In genomic region chr4:124815901-124816300, GRCm38 (mm10) we compare ENCODE assay signal across 16 mouse cellular contexts. TPM values are rescaled to one million over a fixed set of nuclear protein-coding genes. Genes with fewer than 3 reads are reported as not detected.
DNase-seq lines count a peak whose midpoint lies in the region; ATAC-seq and TF ChIP-seq lines count a peak whose summit lies in the region.
"Had no signal": no experiment of that assay in that cellular context is flagged by ENCODE, and none has a peak within 500 bp of the region (broad histone marks: within the 10 kb centered on the region; RNA-seq: fewer than 3 reads in every experiment).

No protein-coding gene starts in this region.

- peaks cover 8% of the 10 kb centered on the region; the same call in 1 of the 2 replicates for H3K4me1 ChIP-seq in heart, embryonic 11.5 days (ENCODE audit: control insufficient read depth, insufficient read depth, low read length)
- no peaks in the 10 kb centered on the region; the same call in 1 of the 2 replicates for H3K4me1 ChIP-seq in testis, adult 2 months (ENCODE audit: control insufficient read depth, insufficient read depth, low read length)

- H3K9me3 ChIP-seq in heart, embryonic 11.5 days (replicated peaks; ENCODE audit: control insufficient read depth, low read length), result no peaks in the 10 kb centered on the region
- H3K9me3 ChIP-seq: embryonic facial prominence, embryonic 15.5 days; liver, embryonic 13.5 days; midbrain, embryonic 13.5 days; stomach, embryonic 15.5 days had no signal

- H3K4me3 ChIP-seq in heart, embryonic 11.5 days (ENCODE audit: low read depth, low read length), result no peak overlapping the region
- H3K4me3 ChIP-seq in testis, adult 2 months (ENCODE audit: control insufficient read depth, low read depth, low read length), result no peak overlapping the region
- H3K4me3 ChIP-seq: embryonic facial prominence, embryonic 15.5 days; liver, embryonic 13.5 days; midbrain, embryonic 13.5 days; stomach, embryonic 15.5 days had no signal

- H3K27me3 ChIP-seq in heart, embryonic 11.5 days (ENCODE audit: control insufficient read depth, insufficient read depth, low read length), result no peaks in the 10 kb centered on the region
- no peaks in the 10 kb centered on the region for H3K27me3 ChIP-seq in testis, adult 2 months (ENCODE audit: control insufficient read depth, insufficient read depth, low read length)
- H3K27me3 ChIP-seq: embryonic facial prominence, embryonic 15.5 days; liver, embryonic 13.5 days; midbrain, embryonic 13.5 days; stomach, embryonic 15.5 days had no signal

- 0 out of 2 replicates have a peak, but pooled peaks cover 5% of the 10 kb centered on the region for H3K36me3 ChIP-seq in heart, embryonic 11.5 days (ENCODE audit: control insufficient read depth, insufficient read depth, low read length)
- peaks cover 2% of the 10 kb centered on the region; the same call in 1 of the 2 replicates for H3K36me3 ChIP-seq in testis, adult 2 months (ENCODE audit: control insufficient read depth, insufficient read depth, low read length)

- no peak for TF ChIP-seq POLR2A in testis, adult 2 months (IDR thresholded peaks at IDR 0.05; ENCODE audit: control insufficient read depth, low read depth, low read length)

- no peak overlapping the region for H3K27ac ChIP-seq in heart, embryonic 11.5 days (ENCODE audit: low read depth, low read length)
- H3K27ac ChIP-seq in testis, adult 2 months (ENCODE audit: control insufficient read depth, insufficient read depth, low read depth, low read length), result peak overlapping the region; percentile 22; the same call in 1 of the 2 replicates
- H3K27ac ChIP-seq: embryonic facial prominence, embryonic 15.5 days; kidney, postnatal 0 days; liver, embryonic 13.5 days; midbrain, embryonic 13.5 days; stomach, embryonic 15.5 days had no signal

- peak; percentile 42 to 49 for DNase-seq in heart, adult 18-20 months
- no peak for DNase-seq in testis, postnatal 10 days (ENCODE audit: low spot score)
- peak; percentile 68 for DNase-seq in cerebellum, adult 9-10 months
- no peak for DNase-seq in spleen, adult 12 weeks (ENCODE audit: low spot score)
- DNase-seq in embryo, embryonic 10 days (ENCODE audit: low spot score), result no peak
- DNase-seq: liver, embryonic 13.5 days; lung, postnatal 10 days; thymus, postnatal 36 days had no signal

- TF ChIP-seq CTCF in testis, adult 2 months (IDR thresholded peaks at IDR 0.05; ENCODE audit: control insufficient read depth, insufficient read depth, insufficient replicate concordance, low read depth, low read length), result no peak

- no peak overlapping the region for H3K9ac ChIP-seq in heart, embryonic 11.5 days (ENCODE audit: low read depth, low read length)
- H3K9ac ChIP-seq: embryonic facial prominence, embryonic 15.5 days; liver, embryonic 13.5 days; midbrain, embryonic 13.5 days; stomach, embryonic 15.5 days had no signal

- H3K4me2 ChIP-seq in heart, embryonic 11.5 days, result no peak overlapping the region
- H3K4me2 ChIP-seq: embryonic facial prominence, embryonic 15.5 days; liver, embryonic 13.5 days; midbrain, embryonic 13.5 days; stomach, embryonic 15.5 days had no signal

- WGBS in heart, embryonic 11.5 days (ENCODE audit: insufficient replicate concordance), result 89% methylated on average over 11 of the region's 11 CpGs

- ATAC-seq in heart, embryonic 11.5 days (replicated peaks; ENCODE audit: insufficient number of reproducible peaks, low FRiP score, low TSS enrichment), result no peak
- ATAC-seq: forebrain, embryonic 14.5 days; intestine, embryonic 16.5 days; midbrain, embryonic 13.5 days had no signal

RNA-seq across cellular contexts. Expression of gene Mtf1, which starts 14.0 kb away (rescaled TPM):
- 10 to 100 TPM; 15.0 to 15.1 TPM for total RNA-seq in heart, adult 18-20 months (2021)
- 11.0 and 13.5 TPM in 2 replicates for polyA plus RNA-seq in heart, embryonic 11.5 days (2014; fragmentation: Nextera tagmentation; extraction: Ambion mirVana)
- 61.0 and 64.0 TPM in 2 replicates for polyA plus RNA-seq in testis, adult 2 months (2012; rRNA removed)

RNA-seq across cellular contexts. Expression of gene Yrdc, which starts 34.6 kb away (rescaled TPM):
- total RNA-seq in heart, adult 18-20 months (2021), result 10 to 100 TPM; 20.0 to 20.5 TPM
- 25.4 and 28.0 TPM in 2 replicates for polyA plus RNA-seq in heart, embryonic 11.5 days (2014; fragmentation: Nextera tagmentation; extraction: Ambion mirVana)
- 49.4 and 54.1 TPM in 2 replicates for polyA plus RNA-seq in testis, adult 2 months (2012; rRNA removed)

RNA-seq across cellular contexts. Expression of gene 1110065P20Rik, which starts 35.1 kb away (rescaled TPM):
- 10 to 100 TPM; 20.7 to 26.9 TPM for total RNA-seq in heart, adult 18-20 months (2021)
- polyA plus RNA-seq in heart, embryonic 11.5 days (2014; fragmentation: Nextera tagmentation; extraction: Ambion mirVana), result 41.4 and 46.3 TPM in 2 replicates
- polyA plus RNA-seq in testis, adult 2 months (2012; rRNA removed), result 195 and 219 TPM in 2 replicates

RNA-seq across cellular contexts. Expression of gene Maneal, which starts 46.1 kb away (rescaled TPM):
- total RNA-seq in heart, adult 18-20 months (2021), result under 1 TPM; 0.52 to 0.57 TPM
- 0.13 and 0.21 TPM in 2 replicates for polyA plus RNA-seq in heart, embryonic 11.5 days (2014; fragmentation: Nextera tagmentation; extraction: Ambion mirVana)
- polyA plus RNA-seq in testis, adult 2 months (2012; rRNA removed), result 0.23 and 0.32 TPM in 2 replicates

Comparison
In these comparisons a context has a peak if more than half of its experiments do, and no peak if none do; other contexts are left out.
1. DNase-seq: peak in heart, adult 18-20 months (2 of 2) and cerebellum, adult 9-10 months (single experiment); none in testis, postnatal 10 days (single experiment), spleen, adult 12 weeks (single experiment) and embryo, embryonic 10 days (single experiment).